ENCODE assay signal across 9 mouse cellular contexts in the genomic region with DNA sequence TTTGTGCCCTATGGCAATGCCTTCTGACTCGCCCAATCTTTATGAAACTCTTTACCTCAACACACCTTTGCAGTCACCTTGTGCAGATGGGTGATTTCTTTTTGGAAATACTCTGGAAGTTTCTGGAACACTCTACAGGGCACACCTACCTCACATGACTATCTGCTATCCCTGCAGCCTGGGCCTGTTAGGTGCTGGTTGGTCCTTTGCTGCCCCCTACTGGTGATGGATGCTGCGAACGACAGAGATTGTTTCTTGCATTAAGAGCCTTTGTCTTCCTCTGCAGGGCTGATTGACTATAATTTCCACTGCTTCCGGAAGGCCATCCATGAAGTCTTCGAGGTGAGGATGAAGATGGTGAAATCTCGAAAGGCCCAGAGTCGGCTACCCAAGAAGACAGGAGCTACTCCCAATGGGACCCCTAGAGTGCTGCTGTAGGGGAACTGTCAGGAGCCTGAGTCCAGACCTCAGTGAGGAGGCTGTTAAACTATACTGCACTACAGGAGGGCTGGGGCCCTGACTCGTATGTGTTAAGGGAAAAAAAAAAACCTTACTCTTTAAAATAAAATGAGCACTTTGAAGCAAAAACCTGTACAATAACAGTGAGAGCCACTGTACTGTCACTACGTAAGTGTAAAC. TPM values are rescaled to one million over a fixed set of nuclear protein-coding genes. Genes with fewer than 3 reads are reported as not detected.
A peak's percentile ranks its signal among the peaks of the same experiment; 100 is the strongest.
DNase-seq lines count a peak whose midpoint lies in the region; ATAC-seq lines count a peak whose summit lies in the region.
"Had no signal": no experiment of that assay in that cellular context is flagged by ENCODE, and none has a peak within 500 bp of the region (broad histone marks: within the 10 kb centered on the region; RNA-seq: fewer than 3 reads in every experiment).

No protein-coding gene starts in this region.

- peak; percentile 78; the same call in 1 of the 2 replicates for ATAC-seq in hindbrain, embryonic 14.5 days (ENCODE audit: low FRiP score)

- H3K9ac ChIP-seq in hindbrain, embryonic 14.5 days: no peak overlapping the region

- no peaks in the 10 kb centered on the region for H3K4me1 ChIP-seq in hindbrain, embryonic 14.5 days (replicated peaks; ENCODE audit: control insufficient read depth, insufficient read depth, low read length)

- H3K4me3 ChIP-seq in hindbrain, embryonic 14.5 days (replicated peaks; ENCODE audit: low read length): no peak overlapping the region

- 54% methylated on average over 9 of the region's 9 CpGs for WGBS in hindbrain, embryonic 14.5 days

- no peaks in the 10 kb centered on the region for H3K9me3 ChIP-seq in hindbrain, embryonic 14.5 days (ENCODE audit: control insufficient read depth, low read length)

- H3K4me2 ChIP-seq in hindbrain, embryonic 14.5 days (replicated peaks): no peak overlapping the region

- no peaks in the 10 kb centered on the region for H3K27me3 ChIP-seq in hindbrain, embryonic 14.5 days (ENCODE audit: control insufficient read depth, insufficient read depth, low read length)

- peaks cover 38% of the 10 kb centered on the region for H3K36me3 ChIP-seq in hindbrain, embryonic 14.5 days (replicated peaks; ENCODE audit: control insufficient read depth, insufficient read depth)

- peak; percentile 81 for DNase-seq in MN1 (ENCODE audit: low spot score)
- DNase-seq in cerebellum, adult 9-10 months: peak; percentile 93
- DNase-seq in frontal cortex, postnatal 10 days (ENCODE audit: low spot score in 2 of 2): peak; percentile 63 to 82
- peak; percentile 91 for DNase-seq in hindbrain, embryonic 14.5 days (ENCODE audit: low spot score)
- peak; percentile 83 to 92 for DNase-seq in layer of hippocampus, postnatal 14 days (ENCODE audit: low spot score in 2 of 2)
- peak; percentile 92 for DNase-seq in lung, postnatal 14 days
- DNase-seq in retina, embryonic 14.5 days (ENCODE audit: low spot score): peak; percentile 95
- DNase-seq in thymus, postnatal 36 days: peak; percentile 80 to 87

- H3K27ac ChIP-seq in hindbrain, embryonic 14.5 days: no peak overlapping the region
- H3K27ac ChIP-seq: macrophage had no signal

RNA-seq across cellular contexts. Expression of a gene that starts 12.7 kb away (rescaled TPM):
- 78.3 and 89.3 TPM in 2 replicates for polyA plus RNA-seq in hindbrain, embryonic 14.5 days (2014; fragmentation: Nextera tagmentation; extraction: Ambion mirVana)
- total RNA-seq in layer of hippocampus, postnatal 14 days (2021): 100 to 1,000 TPM; 104 to 112 TPM

RNA-seq across cellular contexts. Expression of a gene that starts 35.6 kb away (rescaled TPM):
- polyA plus RNA-seq in hindbrain, embryonic 14.5 days (2014; fragmentation: Nextera tagmentation; extraction: Ambion mirVana): 35.8 and 40.0 TPM in 2 replicates
- 10 to 100 TPM; 50.1 to 56.0 TPM for total RNA-seq in layer of hippocampus, postnatal 14 days (2021)

RNA-seq across cellular contexts. Expression of a gene that starts 44.3 kb away (rescaled TPM):
- 0.50 and 0.94 TPM in 2 replicates for polyA plus RNA-seq in hindbrain, embryonic 14.5 days (2014; fragmentation: Nextera tagmentation; extraction: Ambion mirVana)
- not detected for total RNA-seq in layer of hippocampus, postnatal 14 days (2021)
- polyA plus RNA-seq: macrophage had no signal
